ENCODE assay signal across 8 mouse cellular contexts in the genomic region with DNA sequence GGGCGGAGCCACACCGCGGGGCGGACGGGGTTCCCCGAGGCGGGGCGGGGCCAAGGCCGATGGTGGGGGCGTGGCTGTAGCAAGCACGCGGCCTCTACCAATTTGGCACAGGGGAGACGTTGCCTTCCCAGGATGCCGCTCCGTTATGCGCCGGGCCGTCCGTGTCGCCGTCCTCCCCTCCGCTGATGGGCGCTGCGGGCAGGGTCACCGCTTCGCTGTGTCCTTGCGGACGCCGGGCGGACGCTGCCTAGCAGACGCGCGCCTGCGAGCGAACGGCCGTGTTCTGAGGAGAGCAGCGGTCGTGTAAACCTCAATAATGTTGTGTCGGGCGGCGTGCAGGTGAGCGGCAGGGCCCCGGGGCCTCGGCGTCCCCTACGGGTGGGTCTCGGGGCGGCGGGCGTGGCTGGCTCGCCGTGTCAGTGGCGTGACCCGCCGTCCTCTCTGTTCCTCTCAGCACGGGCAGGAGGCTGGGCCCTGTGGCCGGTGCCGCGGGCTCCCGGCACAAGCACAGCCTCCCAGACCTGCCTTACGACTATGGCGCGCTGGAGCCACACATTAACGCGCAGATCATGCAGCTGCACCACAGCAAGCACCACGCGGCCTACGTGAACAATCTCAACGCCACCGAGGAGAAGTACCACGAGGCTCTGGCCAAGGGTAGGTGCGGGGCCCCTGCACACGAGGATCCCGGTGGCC. TPM values are rescaled to one million over a fixed set of nuclear protein-coding genes. Genes with fewer than 3 reads are reported as not detected.
DNase-seq lines count a peak whose midpoint lies in the region; ATAC-seq and TF ChIP-seq lines count a peak whose summit lies in the region.

No protein-coding gene starts in this region.

- WGBS in forebrain, embryonic 13.5 days = under 1% methylated on average over 71 of the region's 76 CpGs
- WGBS in neural tube, embryonic 15.5 days = under 1% methylated on average over 75 of the region's 76 CpGs

- no peak for TF ChIP-seq CTCF in ES-Bruce4 (IDR thresholded peaks at IDR 0.05; ENCODE audit: low read depth, low read length)

- H3K4me3 ChIP-seq in ES-Bruce4 (ENCODE audit: low read depth, low read length) = peak overlapping the region; percentile 90
- peak overlapping the region; percentile 90 for H3K4me3 ChIP-seq in forebrain, embryonic 13.5 days
- H3K4me3 ChIP-seq in neural tube, embryonic 15.5 days (replicated peaks) = peak overlapping the region; percentile 65

- H3K4me2 ChIP-seq in forebrain, embryonic 13.5 days = peak overlapping the region; percentile 76
- peak overlapping the region; percentile 78 for H3K4me2 ChIP-seq in neural tube, embryonic 15.5 days

- H3K36me3 ChIP-seq in ES-Bruce4 (ENCODE audit: control insufficient read depth, insufficient read depth, low read length, poor library complexity, severe bottlenecking) = peaks cover 13% of the 10 kb centered on the region
- peaks cover 20% of the 10 kb centered on the region for H3K36me3 ChIP-seq in forebrain, embryonic 13.5 days (ENCODE audit: poor library complexity, severe bottlenecking)
- peaks cover 15% of the 10 kb centered on the region for H3K36me3 ChIP-seq in neural tube, embryonic 15.5 days

- peak; percentile 82 for TF ChIP-seq POLR2A in ES-Bruce4 (IDR thresholded peaks at IDR 0.05; ENCODE audit: insufficient read depth, low read length)

- H3K4me1 ChIP-seq in ES-Bruce4 (ENCODE audit: control insufficient read depth, insufficient read depth, low read length) = no peaks in the 10 kb centered on the region
- peaks cover 13% of the 10 kb centered on the region for H3K4me1 ChIP-seq in forebrain, embryonic 13.5 days
- peaks cover 24% of the 10 kb centered on the region for H3K4me1 ChIP-seq in neural tube, embryonic 15.5 days

- TF ChIP-seq EP300 in ES-Bruce4 (IDR thresholded peaks at IDR 0.05; ENCODE audit: insufficient read depth, low read depth, low read length) = peak; percentile 79; the same call in 1 of the 2 replicates

- H3K9me3 ChIP-seq in ES-Bruce4 (replicated peaks; ENCODE audit: control insufficient read depth, insufficient read depth, low read length, poor library complexity, severe bottlenecking) = no peaks in the 10 kb centered on the region
- H3K9me3 ChIP-seq in forebrain, embryonic 13.5 days (replicated peaks) = no peaks in the 10 kb centered on the region
- no peaks in the 10 kb centered on the region for H3K9me3 ChIP-seq in neural tube, embryonic 15.5 days (replicated peaks)

- H3K27ac ChIP-seq in ES-Bruce4 (ENCODE audit: insufficient read depth, low read length) = no peak overlapping the region
- peak overlapping the region; percentile 75 for H3K27ac ChIP-seq in forebrain, embryonic 13.5 days
- H3K27ac ChIP-seq in neural tube, embryonic 15.5 days (replicated peaks) = peak overlapping the region; percentile 92

- intact Hi-C loops in heart, postnatal 14 days (cut with DNase I) = no loop called here

- peak overlapping the region; percentile 65 for H3K9ac ChIP-seq in ES-Bruce4 (ENCODE audit: low read depth, poor library complexity, severe bottlenecking)
- peak overlapping the region; percentile 86 for H3K9ac ChIP-seq in forebrain, embryonic 13.5 days
- H3K9ac ChIP-seq in neural tube, embryonic 15.5 days (replicated peaks) = peak overlapping the region; percentile 82

- DNase-seq in heart, postnatal 14 days = peak; percentile 100
- peak; percentile 97 for DNase-seq in layer of hippocampus, adult 11-12 months (ENCODE audit: low spot score)
- peak; percentile 99 for DNase-seq in lung, adult 18-20 months
- DNase-seq in testis, postnatal 14 days (ENCODE audit: low spot score) = peak; percentile 98

- H3K27me3 ChIP-seq in ES-Bruce4 (ENCODE audit: control insufficient read depth, insufficient read depth, low read length, poor library complexity, severe bottlenecking) = no peaks in the 10 kb centered on the region
- no peaks in the 10 kb centered on the region for H3K27me3 ChIP-seq in forebrain, embryonic 13.5 days
- H3K27me3 ChIP-seq in neural tube, embryonic 15.5 days (replicated peaks) = no peaks in the 10 kb centered on the region

- peak; percentile 97 for ATAC-seq in cerebellum, adult (ENCODE audit: insufficient number of reproducible peaks, low FRiP score, low TSS enrichment)
- ATAC-seq in forebrain, embryonic 13.5 days = peak; percentile 98
- peak; percentile 96 for ATAC-seq in neural tube, embryonic 15.5 days (ENCODE audit: low FRiP score)

RNA-seq across cellular contexts. Expression of a gene that starts 1.2 kb away (rescaled TPM):
- 97.3 and 98.5 TPM in 2 replicates for polyA plus RNA-seq in ES-Bruce4 (2011; ENCODE audit: insufficient read depth, insufficient read length, low read depth, missing spikeins)
- polyA plus RNA-seq in forebrain, embryonic 13.5 days (2015; fragmentation: Nextera tagmentation; extraction: Ambion mirVana) = 116 and 118 TPM in 2 replicates
- 100 to 1,000 TPM; 905 to 941 TPM for total RNA-seq in heart, postnatal 14 days (2021)
- polyA plus RNA-seq in neural tube, embryonic 15.5 days (2015; fragmentation: Nextera tagmentation; extraction: Ambion mirVana) = 132 and 141 TPM in 2 replicates

RNA-seq across cellular contexts. Expression of a gene that starts 13.9 kb away (rescaled TPM):
- 122 and 132 TPM in 2 replicates for polyA plus RNA-seq in ES-Bruce4 (2011; ENCODE audit: insufficient read depth, insufficient read length, low read depth, missing spikeins)
- 166 and 170 TPM in 2 replicates for polyA plus RNA-seq in forebrain, embryonic 13.5 days (2015; fragmentation: Nextera tagmentation; extraction: Ambion mirVana)
- 10 to 100 TPM; 38.8 to 41.1 TPM for total RNA-seq in heart, postnatal 14 days (2021)
- polyA plus RNA-seq in neural tube, embryonic 15.5 days (2015; fragmentation: Nextera tagmentation; extraction: Ambion mirVana) = 111 and 113 TPM in 2 replicates

RNA-seq across cellular contexts. Expression of a gene that starts 44.2 kb away (rescaled TPM):
- polyA plus RNA-seq in ES-Bruce4 (2011; ENCODE audit: insufficient read depth, insufficient read length, low read depth, missing spikeins) = not detected in 2 replicates
- not detected in 2 replicates for polyA plus RNA-seq in forebrain, embryonic 13.5 days (2015; fragmentation: Nextera tagmentation; extraction: Ambion mirVana)
- total RNA-seq in heart, postnatal 14 days (2021) = under 1 TPM; 0.31 to 0.44 TPM
- 0.20 TPM in 1 of 2 replicates, not detected in the other for polyA plus RNA-seq in neural tube, embryonic 15.5 days (2015; fragmentation: Nextera tagmentation; extraction: Ambion mirVana)

RNA-seq across cellular contexts. Expression of a gene that starts 47.3 kb away (rescaled TPM):
- polyA plus RNA-seq in ES-Bruce4 (2011; ENCODE audit: insufficient read depth, insufficient read length, low read depth, missing spikeins) = 104 and 106 TPM in 2 replicates
- polyA plus RNA-seq in forebrain, embryonic 13.5 days (2015; fragmentation: Nextera tagmentation; extraction: Ambion mirVana) = 348 and 354 TPM in 2 replicates
- total RNA-seq in heart, postnatal 14 days (2021) = 1 to 10 TPM; 8.2 to 9.6 TPM
- 299 and 347 TPM in 2 replicates for polyA plus RNA-seq in neural tube, embryonic 15.5 days (2015; fragmentation: Nextera tagmentation; extraction: Ambion mirVana)

RNA-seq across cellular contexts. Expression of a gene that starts 53.0 kb away (rescaled TPM):
- not detected in 2 replicates for polyA plus RNA-seq in ES-Bruce4 (2011; ENCODE audit: insufficient read depth, insufficient read length, low read depth, missing spikeins)
- polyA plus RNA-seq in forebrain, embryonic 13.5 days (2015; fragmentation: Nextera tagmentation; extraction: Ambion mirVana) = 0.14 TPM in 1 of 2 replicates, not detected in the other
- total RNA-seq in heart, postnatal 14 days (2021) = not detected
- 0.19 and 0.23 TPM in 2 replicates for polyA plus RNA-seq in neural tube, embryonic 15.5 days (2015; fragmentation: Nextera tagmentation; extraction: Ambion mirVana)
